Mouse (Mus musculus): ENCODE data around the gene Faap24.

The Faap24 gene

DNA sequence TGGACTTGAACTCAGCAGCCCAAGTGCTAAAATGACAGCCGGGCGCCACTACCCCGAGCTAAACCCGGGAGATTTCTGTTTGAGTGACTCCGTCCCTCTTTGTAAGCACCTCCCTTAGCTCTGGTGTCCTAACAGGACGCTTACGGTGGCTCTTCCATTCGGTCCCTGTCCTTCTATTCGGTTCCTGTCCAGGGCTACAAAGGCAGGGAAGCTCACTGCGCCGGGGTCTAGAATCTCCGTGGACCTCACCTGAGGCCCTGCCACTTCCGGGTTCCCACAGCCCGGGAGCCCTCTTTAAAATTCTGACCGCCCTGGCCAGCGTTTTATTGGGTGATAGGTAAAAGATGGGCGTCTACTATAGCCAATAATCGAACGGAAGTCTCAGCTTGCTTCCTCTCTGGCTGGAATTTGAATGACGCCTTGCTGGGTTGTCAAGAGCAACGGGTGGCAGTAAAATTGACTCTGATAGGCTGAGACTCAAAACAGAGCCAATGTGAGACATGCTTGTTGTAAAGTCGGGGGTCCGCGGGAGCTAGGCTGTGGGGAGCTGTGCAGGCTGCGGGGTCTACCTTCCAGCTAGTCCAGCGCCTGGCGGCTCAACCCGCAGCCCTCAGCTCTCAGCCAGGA lies at the start of gene Faap24, which contains the start of gene Cep89:
Gene Faap24, minus strand, starts transcription at position 295 of the 627 bp plus-strand sequence.
Gene Cep89, plus strand, starts transcription at position 494 of the 627 bp plus-strand sequence.
- DNase-seq = peak; percentile 90 to 98

DNA sequence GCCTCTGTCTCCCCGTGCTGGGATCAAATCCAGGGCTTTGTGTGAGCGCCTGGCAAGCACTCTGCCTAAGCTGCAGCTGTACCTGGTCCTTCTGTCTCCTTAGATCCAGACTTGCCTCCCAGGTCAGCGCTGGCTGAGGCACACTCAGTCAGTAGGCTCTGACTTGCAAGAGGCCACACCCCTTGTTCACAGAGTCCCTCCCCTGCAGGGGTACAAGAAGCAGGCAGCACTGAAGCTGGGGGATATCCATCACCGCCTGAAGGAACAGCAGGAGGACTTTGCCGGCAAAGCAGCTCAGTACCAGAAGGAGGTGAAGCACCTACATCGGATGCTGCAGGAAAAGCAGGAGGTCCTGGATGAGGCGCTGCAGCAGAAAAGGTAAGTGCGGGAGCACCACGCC lies 38.6 kb upstream of the Faap24 start:
- no peak for DNase-seq

DNA sequence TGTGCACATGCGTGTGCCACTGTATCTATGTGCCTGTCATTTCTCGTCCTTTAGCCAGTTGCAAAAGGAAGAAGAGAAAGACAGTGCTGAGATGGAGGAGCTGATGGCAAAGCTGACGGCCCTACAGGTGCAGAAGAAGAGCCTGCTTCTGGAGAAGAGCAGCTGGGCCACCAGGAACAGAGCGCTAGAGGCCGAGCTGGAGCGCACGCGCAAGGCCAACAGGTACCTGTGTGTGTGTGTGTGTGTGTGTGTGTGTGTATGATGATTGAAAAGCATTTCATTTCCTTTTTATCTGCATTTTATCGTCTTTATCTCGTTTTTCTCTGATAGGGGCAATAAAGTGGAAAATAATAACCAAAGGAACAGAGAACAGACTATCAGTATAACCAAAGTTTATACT lies 31.5 kb upstream of the Faap24 start:
- DNase-seq = no peak

DNA sequence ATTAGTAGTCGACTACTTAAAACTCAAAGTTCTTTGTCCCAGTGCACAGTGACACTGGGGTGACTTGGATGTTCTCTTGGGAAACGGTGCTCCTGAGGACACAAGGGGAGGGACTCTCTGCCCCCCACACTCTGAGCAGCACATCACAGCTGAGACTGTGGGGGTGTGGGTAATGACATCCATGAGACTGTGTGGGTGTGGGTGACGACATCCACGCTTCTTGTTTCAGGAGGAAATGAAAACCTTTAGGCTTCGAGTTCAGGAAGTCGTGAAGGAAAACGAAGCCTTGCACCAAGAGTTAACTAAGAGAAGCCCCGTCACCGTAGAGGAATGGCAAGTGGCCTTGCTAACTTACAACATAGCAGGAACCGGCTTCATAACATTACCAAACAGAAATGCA lies 26.4 kb upstream of the Faap24 start:
- no peak for DNase-seq

DNA sequence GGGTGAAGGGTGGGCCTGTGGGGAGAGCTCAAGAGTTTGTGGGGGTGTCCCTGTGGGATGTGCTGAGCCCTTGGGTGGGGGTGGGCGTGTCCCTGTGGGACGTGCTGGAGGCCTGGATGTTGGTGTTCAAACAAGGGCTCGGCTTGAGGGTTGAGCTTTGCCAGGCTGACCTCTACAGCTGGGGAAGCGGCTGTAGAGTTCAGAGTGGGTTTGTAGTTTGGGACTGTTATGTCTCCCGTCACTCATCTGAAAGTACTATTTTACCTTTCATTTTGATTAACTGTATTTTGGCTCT lies 20.0 kb upstream of the Faap24 start:
- peak in 1 of 2 experiments; percentile 39 for DNase-seq

DNA sequence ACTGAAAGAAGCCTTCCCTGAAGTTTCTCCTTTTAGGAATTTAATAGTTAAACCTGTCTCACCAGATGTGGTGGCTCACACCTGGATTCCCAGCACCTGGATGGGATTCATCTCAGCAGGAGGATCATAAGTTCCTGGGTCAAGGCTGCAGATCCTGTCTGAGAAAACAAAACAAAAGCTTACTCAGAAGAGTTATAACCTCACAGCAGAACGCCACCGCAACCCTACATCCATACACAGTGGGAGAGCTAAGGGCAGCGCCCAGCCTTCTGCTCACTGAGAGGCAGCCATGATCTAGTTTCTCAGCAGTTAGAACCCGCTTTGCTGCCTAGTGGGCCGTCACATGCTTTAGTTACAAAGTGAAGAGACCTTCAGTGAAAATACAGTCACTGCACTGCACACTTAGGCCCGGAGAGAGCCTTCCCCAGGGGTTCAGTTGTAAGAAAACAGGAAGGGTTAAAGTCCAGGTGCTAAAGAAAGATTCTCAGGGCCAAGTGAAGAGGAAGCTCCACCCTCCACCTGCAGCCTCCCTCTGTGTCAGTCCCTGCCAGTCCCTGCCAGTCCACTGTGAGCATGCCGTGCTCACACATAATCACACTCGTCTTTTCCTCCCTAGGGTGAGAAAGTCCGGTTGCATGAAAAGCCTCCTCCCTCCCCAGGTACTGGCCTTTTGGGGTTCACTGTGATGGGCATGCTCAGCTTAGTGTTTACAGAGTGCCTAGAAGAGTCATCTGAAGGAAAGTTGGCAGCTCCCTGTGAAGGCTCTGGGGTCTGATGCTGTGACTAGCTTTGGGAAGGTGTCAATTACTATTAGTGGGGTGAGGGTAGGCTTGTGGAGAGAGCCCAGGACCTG lies 19.4 kb upstream of the Faap24 start:
- peak; percentile 62 to 82 for DNase-seq

DNA sequence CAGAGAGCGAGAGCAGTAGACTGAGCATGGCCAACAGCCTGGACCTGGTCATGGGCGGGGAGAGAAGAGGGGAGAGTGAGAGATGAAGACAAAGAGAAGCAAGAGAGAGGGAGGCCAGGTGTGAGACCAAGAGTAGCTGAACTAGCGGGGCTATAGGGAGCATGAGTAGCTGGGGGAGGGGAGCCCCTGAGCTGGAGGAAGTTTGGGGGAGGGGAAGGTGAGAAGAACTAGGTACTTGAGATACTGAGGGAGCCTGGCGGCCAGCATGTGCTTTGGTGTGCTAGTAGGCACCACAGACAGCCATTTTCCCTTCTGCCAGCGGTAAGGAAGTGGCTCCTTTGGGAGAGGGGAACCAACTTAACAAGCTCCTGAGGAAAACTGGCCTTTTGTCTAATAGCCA lies 18.6 kb upstream of the Faap24 start:
- peak in 1 of 2 experiments; percentile 21 for DNase-seq

DNA sequence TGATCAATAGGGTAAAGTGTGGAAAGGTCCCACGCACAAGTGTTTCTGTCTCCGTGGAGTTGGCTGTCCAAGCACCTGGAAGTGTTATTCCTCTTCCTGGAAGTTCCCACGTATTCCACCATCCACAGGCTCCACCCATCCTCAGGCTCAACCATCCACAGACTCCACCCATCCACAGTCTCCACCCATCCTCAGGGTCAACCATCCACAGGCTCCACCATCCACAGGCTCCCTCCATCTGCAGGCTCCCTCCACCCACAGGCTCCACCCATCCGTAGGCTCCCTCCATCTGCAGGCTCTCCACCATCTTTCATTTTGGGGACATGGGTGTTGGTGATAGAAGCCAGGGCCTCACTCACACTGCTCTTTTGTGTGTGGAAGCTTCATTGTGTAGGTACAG lies 4.5 kb upstream of the Faap24 start:
- no peak for DNase-seq

DNA sequence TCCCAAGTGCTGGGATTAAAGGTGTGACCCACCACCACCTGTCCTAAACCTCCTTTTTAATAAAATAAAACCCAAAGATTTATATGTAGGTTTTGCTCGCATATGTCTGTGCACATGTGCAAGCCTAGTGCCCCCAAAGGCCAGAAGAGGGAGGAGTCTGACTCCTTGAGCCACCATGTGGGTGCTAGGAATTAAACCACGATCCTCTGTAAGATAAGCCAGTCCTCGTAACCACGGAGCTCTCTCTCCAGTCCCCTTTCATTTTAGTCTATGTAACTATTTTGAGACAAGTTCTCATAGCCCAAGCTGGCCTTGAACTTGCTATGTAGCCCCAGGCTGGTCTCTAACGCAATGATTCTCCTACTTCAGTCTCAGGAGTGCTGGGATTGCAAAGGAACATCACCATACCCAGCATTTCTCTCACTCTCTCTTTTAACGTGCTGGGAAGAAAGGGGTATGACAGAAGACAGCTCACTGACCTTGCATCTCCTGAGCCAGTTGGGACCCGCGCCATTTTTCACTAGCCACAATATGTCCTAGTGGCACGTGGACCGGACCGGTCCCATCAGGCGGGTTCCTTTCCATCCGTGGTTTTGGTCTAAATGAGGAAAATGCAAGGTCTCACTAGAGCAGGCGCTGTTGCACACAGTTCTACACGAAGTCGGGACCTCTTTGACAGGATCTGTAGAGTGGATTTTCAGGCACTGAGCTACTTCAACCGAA lies 741 bp downstream of the Faap24 start:
- peak in 1 of 2 experiments; percentile 34 for DNase-seq

DNA sequence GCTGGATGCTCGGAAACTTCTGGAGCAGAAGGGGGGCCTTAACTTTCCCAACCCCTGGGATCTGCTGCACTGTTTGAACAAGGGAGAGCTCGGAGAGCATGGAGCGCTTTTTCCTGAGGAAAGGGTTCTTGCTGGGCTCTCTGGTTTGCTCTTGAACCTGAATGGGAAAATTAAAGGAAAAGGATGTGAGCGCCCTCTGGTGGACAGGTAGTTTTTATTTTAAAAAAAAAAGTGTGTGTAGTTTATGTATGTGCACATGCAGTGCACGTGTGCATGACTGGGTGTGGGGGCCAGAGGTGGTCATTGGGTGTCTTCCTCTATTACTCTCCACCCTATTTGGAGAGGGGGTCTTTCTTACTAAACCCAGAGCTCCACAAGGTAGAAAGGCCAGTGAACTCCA lies 3.7 kb downstream of the Faap24 start:
- peak; percentile 39 to 75 for DNase-seq

DNA sequence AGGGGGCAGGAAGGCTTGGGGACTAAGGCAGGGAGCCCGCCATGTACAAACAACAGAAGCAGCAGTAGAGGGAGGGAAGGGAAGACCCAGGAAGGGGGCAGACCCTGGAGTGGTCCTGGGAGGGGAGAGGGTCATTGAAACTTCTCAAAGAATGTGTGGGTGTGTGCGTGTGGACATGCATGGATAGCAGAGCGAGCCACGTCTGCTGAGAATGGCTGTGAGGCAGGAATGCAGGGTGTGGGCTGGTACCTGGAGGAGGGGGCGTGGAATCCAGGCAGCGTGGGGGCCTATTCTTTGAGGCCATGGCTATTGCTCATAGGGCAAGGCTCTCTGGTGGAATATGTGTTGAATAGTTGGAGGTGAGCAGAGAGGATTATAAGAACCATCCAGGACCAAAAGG lies 7.9 kb downstream of the Faap24 start:
- DNase-seq = no peak

DNA sequence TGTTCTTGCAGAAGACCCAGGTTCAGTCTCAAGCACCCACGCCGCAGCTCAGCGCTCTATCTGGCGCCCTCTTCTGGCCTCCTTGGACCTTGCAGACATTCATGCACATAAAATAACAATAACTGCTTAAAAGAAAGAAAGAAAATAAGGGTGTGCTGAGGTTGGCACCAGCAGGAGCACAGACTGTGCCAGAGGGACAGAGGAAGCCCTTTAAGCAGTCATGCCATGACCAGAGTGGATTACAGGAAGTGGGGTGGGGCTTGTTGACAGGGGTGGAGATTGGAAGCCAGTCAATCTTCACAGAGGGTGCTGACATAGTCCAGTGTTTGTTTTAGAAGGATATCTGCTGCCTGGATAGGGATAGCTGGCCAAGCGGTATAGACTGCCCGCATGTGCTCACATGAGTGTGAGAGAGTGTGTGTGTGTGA lies 10.1 kb downstream of the Faap24 start:
- peak; percentile 55 to 62 for DNase-seq

DNA sequence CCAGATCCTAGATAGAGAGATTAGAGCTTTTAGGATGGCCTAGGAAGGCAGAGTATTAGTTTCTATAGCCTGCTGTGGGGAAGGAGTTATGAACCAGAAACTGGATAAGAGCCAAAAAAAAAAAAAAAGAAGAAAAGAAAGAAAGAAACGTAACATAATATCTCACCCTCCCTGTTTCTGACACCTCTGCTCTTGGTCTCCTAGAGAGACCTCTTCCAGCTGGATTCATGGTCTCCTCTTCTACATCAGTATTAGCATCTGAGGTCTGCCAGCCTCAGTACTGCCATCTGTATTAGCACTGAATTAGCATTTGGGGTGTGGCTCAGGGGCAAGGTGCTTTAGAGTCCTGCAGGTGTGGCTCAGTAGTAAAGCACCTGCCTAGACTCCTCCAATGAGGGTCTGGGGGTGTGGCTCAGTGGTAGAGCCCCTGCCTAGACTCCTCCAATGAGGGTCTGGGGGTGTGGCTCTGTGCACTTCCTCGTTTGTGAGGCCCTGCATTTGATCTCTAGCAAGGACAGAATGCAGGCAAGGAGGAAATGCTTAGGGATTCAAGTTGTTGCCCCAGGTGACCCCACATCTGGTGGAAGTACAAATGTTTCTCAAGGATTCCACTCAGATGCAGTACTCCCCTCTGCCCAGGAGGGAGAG lies 13.8 kb downstream of the Faap24 start:
- DNase-seq = no peak

DNA sequence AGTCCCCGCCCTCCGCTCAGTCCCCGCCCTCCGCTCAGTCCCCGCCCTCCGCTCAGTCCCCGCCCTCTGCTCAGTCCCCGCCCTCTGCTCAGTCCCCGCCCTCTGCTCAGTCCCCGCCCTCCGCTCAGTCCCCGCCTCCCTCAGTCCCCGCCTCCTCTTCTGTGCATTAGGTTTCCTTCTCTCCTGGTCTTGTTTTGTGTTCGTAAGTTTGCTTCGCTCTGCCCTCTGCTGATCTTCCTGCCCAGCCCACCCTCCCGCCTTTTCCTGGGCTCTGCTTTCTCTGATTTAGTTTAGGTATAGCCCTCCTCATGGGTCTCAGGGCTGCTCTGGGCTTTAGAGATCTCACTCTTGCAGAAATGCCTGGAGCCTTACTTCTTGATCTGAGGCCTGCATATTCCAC lies 14.8 kb downstream of the Faap24 start:
- DNase-seq = no peak

DNA sequence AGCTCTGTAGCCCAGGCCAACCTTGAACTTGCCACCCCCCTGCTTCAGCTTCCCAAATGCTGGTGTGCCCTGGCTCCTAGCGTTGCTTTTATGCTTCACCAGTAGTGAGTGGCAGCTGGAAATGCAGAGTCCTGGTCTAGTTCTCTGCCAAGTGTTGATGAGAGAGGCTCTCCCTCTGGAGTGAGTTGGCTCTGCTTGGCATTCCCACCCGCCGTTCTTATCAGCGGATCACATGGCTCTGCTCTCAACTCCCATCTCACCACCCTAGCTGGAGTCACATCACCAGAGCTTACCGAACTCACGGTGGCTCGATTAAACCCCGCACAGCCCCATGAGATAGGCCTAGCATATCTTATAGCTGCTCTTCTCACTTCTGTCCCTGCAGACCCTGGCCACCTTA lies 16.3 kb downstream of the Faap24 start:
- no peak for DNase-seq

DNA sequence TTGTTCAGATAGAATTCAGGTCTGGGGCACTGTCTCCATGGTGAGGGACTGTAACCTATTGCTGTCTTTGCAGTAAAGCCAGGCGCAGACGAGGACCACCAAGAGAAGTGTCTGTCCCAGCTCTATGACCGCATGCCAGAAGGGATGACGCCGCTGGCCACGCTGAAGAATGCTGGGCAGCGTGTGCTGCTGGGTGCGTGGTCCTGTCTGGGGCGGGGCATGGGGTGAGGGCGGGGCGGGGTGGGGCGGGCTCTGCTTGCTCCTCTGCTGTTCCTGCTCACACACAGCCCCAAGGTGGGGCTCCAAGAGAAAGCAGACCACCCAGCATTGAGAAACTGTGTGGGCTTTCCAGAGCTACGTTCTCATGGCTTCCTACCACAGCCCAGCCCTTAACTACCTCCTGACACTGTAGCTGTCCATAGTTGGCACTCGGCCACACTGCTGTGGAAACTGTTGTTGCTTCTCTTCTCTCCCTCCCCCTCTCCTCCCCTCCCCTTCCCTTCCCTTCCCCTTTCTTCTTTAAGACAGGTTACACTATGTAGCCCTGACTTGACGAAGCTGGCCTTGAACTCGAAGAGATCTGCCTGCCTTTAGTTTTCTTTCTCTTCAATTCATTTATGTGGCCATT lies 17.0 kb downstream of the Faap24 start:
- no peak for DNase-seq

DNA sequence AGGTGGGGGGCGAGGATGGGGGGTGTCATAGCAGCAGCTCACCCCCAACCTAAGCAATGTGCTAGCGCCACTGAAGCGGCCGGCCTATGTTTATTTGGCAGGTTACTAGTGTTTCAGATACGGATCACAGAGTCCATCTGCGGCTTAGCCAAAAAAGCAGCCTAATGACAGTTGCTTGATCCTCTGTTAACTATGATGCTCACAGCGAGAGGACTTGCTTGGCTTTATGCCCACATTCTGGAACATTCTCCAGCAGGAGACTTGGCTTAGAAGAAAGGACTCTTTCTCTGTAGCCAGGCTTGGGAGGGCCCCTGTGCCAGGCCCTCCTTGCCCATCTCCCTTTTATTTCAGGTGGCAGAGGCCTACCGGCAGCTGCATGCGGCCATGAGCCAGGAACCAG lies 20.0 kb downstream of the Faap24 start:
- DNase-seq = peak; percentile 46 to 57

DNA sequence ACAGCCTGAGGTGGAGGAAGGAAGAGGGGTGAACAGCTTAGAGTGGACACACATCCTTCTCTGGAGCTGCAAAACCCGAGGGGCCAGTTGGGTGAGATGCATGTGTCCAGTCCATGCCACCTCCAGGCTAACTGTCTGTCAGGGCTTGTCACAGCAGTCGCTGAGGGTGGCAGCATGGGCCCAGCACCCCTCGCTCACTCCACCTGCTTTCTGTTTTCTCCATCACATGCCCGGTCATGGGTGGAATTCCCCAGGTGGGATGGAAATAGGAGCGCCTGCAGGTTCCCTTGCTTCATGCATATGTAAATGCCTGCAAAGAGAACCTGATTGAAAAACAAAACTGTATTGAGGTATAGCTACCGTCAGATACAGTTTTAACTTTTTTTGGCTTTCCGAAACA lies 22.4 kb downstream of the Faap24 start:
- peak; percentile 27 to 46 for DNase-seq

DNA sequence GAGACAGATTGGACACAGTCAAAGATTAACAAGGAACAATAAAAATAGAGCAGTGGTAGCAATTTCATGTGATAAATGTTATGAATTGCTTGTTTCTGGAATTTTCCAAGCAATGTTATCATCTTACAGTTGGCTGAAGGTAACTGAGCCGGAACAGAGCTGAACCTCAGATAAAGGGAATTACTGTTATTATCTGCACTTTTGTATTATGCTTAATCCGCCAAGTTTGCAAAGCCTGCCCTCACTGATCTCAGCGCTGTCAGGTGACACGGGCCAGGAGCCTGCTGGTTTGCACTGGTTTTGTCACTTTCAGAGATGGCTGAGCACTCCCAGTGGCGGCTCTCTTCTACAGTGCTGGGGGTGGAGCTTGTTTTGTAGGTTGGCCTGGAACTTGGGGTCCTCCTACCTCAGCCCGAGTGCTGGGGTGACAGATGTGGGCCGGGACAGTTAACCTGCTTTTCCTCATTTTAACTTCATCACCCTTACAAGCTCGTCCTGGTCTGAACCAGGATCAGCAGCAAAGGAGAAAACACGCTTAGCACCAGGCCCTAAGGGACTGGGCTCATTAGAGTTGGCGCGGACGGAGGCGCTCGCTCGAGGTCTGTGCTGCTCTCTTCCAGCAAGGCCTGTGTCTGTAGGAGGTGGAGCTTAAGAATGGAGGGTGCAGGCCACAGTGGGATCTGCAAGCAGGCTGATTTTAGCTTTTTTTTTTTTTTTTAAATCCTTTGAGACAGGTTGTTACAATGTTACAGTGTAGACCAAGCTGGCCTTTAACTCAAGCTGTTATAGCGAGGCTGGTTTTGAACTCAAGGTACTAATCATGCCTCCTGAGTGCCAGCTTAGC lies 23.3 kb downstream of the Faap24 start:
- peak; percentile 69 to 76 for DNase-seq

DNA sequence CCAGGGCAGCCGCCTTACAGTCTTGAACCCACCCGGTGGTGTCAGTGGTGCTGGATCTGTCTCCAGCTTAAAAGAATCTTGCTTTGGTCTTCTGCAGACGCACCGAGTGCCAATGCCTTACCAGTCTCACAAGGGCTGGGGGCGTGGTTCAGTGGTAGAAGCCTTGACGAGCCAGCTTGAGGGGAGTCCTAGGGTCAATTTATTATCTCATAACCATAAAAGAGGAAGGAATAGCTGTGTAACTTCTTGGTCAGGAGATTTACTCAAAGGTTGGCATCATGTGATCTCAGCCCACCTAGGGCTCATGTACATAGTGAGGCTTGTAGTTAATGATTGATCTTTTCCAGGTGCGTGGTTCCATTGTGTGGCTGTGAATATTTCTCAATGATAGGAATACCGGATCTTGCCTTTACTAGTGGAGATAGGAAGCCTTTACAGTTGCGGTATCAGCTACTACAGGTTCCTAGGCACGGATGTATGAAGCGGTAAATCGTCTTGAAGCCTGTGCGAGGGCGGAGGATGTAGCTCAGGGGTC lies 24.1 kb downstream of the Faap24 start:
- DNase-seq = peak in 1 of 2 experiments; percentile 19

DNA sequence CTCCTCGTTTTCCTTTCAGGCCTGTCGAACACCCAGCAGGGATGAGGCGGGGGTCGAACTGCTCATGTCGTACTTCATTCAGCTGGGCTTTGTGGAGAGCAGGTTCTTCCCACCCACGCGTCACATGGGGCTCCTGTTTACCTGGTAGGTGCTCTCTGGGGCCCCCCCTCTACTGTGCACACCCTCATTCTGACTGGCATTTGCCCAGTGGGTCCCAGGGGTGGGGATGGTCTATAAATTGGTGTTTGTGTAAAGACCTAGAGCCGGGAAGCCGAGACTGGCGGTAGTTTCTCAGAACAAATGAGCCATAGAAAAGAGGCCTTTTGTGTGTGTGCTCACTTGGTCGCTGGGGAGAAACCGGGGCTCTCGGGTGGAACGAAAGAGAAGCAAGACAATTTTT lies 25.5 kb downstream of the Faap24 start:
- DNase-seq = no peak
